Mouse (Mus musculus) CD4-positive naive resting alpha-beta T cell, adult 76 days (primary cell): ENCODE data around the gene Fam111a. TPM values are rescaled to one million over a fixed set of nuclear protein-coding genes. Genes with fewer than 3 reads are reported as not detected.

ENCODE experiments used
- total RNA-seq: library from RNA; stranded (reverse); gene quantifications from one replicate; pipeline ENCODE4 v1.2.4, GENCODE M21; 2023

Gene Fam111a
- total RNA-seq: 13.8 TPM

GRCm38 (mm10) chr19:12545440-12545839, at the start of gene Fam111a:
TSS of gene Fam111a (plus strand) at chr19:12545740.

GRCm38 (mm10) chr19:12501370-12502347, 43.9 kb upstream of the Fam111a start, which contains the start of gene Dtx4:
TSS of gene Dtx4 (minus strand) at chr19:12501454.

GRCm38 (mm10) chr19:12599674-12600073, 54.1 kb downstream of the Fam111a start, which contains the start of gene Gm4952:
TSS of gene Gm4952 (plus strand) at chr19:12599974.

GRCm38 (mm10) chr19:12633176-12633575, 87.6 kb downstream of the Fam111a start, which contains the start of gene Glyat:
TSS of gene Glyat (plus strand) at chr19:12633308.

Other genes starting within 250 kb of the Fam111a start
- gene Olfr1436, start 246.6 kb upstream of the Fam111a start, total RNA-seq: not detected
- not detected for gene Olfr1437, start 220.6 kb upstream of the Fam111a start, total RNA-seq
- gene Olfr1438-ps1, start 209.8 kb upstream of the Fam111a start, total RNA-seq: not detected
- not detected for gene Olfr1440, start 158.5 kb upstream of the Fam111a start, total RNA-seq
- not detected for gene Olfr1441, start 128.3 kb upstream of the Fam111a start, total RNA-seq
- not detected for gene Pfpl, start 117.8 kb upstream of the Fam111a start, total RNA-seq
- gene Mpeg1, start 85.0 kb upstream of the Fam111a start, total RNA-seq: 18.6 TPM
- 10.3 TPM for gene Dtx4, start 44.3 kb upstream of the Fam111a start, total RNA-seq
- not detected for gene Gm4952, start 54.2 kb downstream of the Fam111a start, total RNA-seq
- not detected for gene Glyat, start 87.6 kb downstream of the Fam111a start, total RNA-seq
- not detected for gene Olfr1442, start 124.7 kb downstream of the Fam111a start, total RNA-seq
- gene Olfr1443, start 132.4 kb downstream of the Fam111a start, total RNA-seq: not detected
- not detected for gene Keg1, start 150.0 kb downstream of the Fam111a start, total RNA-seq
- 4.5 TPM for gene Cntf, start 219.9 kb downstream of the Fam111a start, total RNA-seq